Mouse (Mus musculus) left cerebral cortex, adult 2 months (tissue): ENCODE measurements around the gene Smco4. TPM values are rescaled to one million over a fixed set of nuclear protein-coding genes. Genes with fewer than 3 reads are reported as not detected.

Source experiments
- DNase-seq, 2 experiments: peaks; one replicate each; pipeline ENCODE4 v3.0.0; 2021 to 2022; ENCODE audit warnings: low spot score in 2 of 2, mixed read lengths in 1 of 2; ENCODE audit errors: extremely low spot score in 1 of 2
- H3K27ac ChIP-seq: fragments of 200-600 bp; 2 replicates; pipeline ENCODE4 v1.8.1; 2022
- H3K4me3 ChIP-seq: fragments of 200-600 bp; 2 replicates; pipeline ENCODE4 v1.8.1; 2022
- CTCF ChIP-seq: fragments of 200-600 bp; IDR thresholded peaks from 2 replicates; pipeline ENCODE4 v1.8.1; 2022; ENCODE audit warnings: antibody characterized with exemption, mild to moderate bottlenecking, moderate library complexity
- intact Hi-C: fragments of 180-260 bp; cut with DNase I; formaldehyde crosslinking; loops from one replicate; pipeline ENCODE4 v1.15.1; 2025
- total RNA-seq, 2 experiments: library from RNA; stranded (reverse); gene quantifications; 2 replicates each; pipeline ENCODE4 v1.2.3; 2021

Smco4 gene
- total RNA-seq, 2 experiments from 2014 or later, result 3.0 to 4.4 TPM

- TF ChIP-seq CTCF, result no peak
Measured at GRCm38 (mm10) chr9:15509363-15509762, 16.1 kb downstream of the Smco4 start.

DNA sequence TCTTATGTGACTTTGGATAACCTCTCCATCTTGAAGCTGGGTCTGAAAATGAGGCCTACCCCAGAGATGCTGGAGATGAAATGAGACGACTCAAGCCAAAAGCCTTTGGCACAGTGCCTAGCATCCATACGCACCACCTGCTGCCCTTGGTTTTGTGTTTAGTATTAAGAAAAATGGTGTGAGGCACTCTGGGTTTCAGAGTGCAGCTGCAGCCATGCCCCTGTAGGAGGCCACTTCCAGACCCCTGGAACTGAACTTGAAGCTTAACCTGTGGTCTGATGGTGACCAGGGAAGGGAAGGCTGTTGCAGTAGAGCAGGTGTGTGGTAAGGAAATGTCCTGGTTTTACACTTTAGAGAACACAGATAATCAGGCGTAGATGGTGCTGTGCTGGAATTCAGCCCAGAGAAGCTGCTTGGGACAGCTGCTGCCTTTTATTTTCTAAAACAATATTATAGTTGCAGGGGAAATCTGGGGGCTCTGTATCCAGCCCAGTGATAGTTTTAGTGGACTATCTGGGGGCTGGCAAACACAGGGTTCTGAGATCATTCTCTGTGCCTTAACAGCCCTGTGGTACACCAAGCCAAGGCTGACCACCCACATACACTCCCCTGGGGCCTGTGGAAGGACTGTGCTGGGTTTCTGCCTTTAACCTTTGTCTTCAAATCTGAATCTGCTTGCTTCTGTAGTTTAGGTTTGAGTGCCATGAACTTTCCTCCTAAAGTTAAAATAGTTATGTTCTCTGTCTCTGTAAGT is 17.5 kb downstream of the Smco4 start:
- H3K27ac ChIP-seq, result no peak overlapping the region
- intact Hi-C loops, result no loop called here
- TF ChIP-seq CTCF, result no peak
- no peak overlapping the region for H3K4me3 ChIP-seq
- no peak for DNase-seq

More at GRCm38 (mm10) chr9:15509363-15509762, 16.1 kb downstream of the Smco4 start:
- intact Hi-C loops, result no loop called here
- H3K27ac ChIP-seq, result no peak overlapping the region
- DNase-seq, result no peak
- no peak overlapping the region for H3K4me3 ChIP-seq

GRCm38 (mm10) chr9:15512918-15513317 is 19.7 kb downstream of the Smco4 start:
- Histone ChIP-seq H3K27ac (no peak overlapping the region), H3K4me3 (no peak overlapping the region)
- intact Hi-C loops, result no loop called here
- no peak for DNase-seq
- TF ChIP-seq CTCF, result no peak

DNA sequence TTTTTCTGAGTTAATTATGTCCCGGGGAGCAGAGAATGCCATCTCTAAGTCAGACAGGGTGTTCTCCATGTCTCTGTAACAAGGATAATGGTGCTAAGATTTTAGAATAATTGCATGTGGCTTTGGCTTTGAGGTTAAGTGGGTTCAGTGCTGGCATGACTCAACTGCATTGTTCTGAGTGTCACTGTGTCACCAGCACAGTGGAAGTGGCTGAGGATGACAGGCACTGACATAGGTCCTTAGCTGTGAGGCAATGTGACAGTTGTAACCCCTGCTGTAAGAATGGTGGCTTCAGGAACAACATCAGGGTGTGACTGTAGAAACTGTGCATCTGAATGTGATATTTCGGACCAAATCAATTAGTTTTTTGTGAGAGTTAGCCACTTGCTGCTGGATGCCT is 22.8 kb downstream of the Smco4 start:
- no peak for TF ChIP-seq CTCF
- no peak for DNase-seq
- intact Hi-C loops, result no loop called here
- H3K4me3 ChIP-seq, result no peak overlapping the region
- no peak overlapping the region for H3K27ac ChIP-seq

DNA sequence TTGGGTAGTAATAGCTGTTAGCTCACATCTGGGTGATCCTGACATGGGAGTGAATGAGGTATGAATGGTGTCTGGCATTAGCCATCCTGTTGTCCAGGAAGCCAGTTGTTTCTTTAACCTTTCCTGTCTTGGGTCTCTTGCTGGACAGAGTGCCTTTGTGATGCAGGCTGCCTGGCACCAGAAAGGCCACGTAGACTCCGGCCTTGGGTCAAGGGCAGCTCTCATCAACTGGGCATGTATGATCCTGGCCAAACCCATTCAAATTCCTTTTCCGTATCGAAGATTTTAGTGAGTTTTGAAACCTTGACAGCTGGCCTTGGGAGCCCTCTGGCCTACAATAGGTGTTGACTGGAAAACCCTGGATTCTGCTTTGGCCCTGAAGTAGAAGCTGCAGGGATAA is 24.7 kb downstream of the Smco4 start:
- TF ChIP-seq CTCF, result no peak
- DNase-seq, result no peak
- Histone ChIP-seq H3K4me3 (no peak overlapping the region), H3K27ac (no peak overlapping the region)
- intact Hi-C loops, result no loop called here

DNA sequence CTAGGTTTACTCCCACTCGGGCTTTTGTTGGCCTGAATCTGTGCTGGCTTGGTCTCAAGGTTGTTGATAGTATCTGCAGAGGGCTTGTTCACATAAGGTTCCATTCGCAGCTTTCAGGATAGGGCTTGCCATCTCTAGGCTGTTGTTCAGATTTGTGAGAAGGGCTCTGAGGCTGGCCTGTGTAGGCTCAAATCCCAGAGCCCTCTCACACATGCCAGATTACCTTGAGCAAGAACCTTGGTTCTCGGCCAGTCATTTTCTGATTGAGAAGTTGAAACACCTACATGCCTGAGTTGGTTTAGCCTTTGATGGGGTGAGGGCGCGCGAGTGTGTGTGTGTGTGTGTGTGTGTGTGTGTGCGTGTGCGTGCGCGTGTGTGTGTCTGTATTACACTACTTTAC is 29.1 kb downstream of the Smco4 start:
- intact Hi-C loops, result no loop called here
- Histone ChIP-seq H3K4me3 (no peak overlapping the region), H3K27ac (no peak overlapping the region)
- no peak for TF ChIP-seq CTCF
- no peak for DNase-seq

GRCm38 (mm10) chr9:15522887-15523286 is 29.7 kb downstream of the Smco4 start:
- Histone ChIP-seq H3K4me3 (no peak overlapping the region), H3K27ac (no peak overlapping the region)
- intact Hi-C loops, result no loop called here
- TF ChIP-seq CTCF, result no peak
- no peak for DNase-seq

DNA sequence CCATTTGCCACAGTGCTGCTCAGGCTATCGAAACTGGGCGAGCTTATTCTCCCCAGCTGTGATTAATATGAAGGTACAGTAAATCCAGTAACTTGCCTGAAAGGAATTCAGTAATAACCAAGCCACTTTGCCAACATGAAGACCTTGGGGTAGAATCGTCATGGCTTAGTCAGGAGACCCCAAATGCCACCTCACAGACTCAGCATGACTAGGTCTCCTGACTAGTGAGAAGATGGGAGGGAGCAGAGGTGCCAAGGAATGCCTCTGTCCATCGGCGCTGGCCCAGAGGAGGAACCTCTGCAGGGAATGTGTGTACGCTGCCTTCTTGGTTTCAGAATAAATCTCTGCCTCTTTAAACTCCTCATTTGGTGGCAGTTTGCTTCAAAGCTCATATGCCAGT is 30.4 kb downstream of the Smco4 start:
- DNase-seq, result no peak
- H3K27ac ChIP-seq, result no peak overlapping the region
- intact Hi-C loops, result no loop called here
- no peak for TF ChIP-seq CTCF
- no peak overlapping the region for H3K4me3 ChIP-seq

DNA sequence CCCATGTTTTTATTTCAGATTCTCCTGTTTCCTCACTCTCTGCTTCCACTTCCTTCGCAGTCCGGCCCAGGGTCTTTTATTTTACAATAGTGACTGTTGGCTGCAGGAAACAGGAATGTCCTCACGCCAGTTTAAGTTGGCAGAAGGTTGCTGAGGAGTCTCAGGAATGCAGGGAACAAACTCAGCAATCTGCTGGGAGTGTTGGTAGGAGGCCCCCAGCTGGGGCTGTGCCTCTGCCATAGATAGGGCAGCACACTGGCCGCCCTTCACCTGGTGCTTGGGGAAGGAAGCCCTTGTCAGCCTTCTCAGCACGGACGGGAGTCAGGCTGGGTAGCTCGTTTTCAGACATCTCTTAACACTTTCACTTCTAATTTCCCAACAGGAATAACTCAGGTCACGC is 32.0 kb downstream of the Smco4 start:
- no peak for TF ChIP-seq CTCF
- DNase-seq, result no peak
- intact Hi-C loops, result no loop called here
- Histone ChIP-seq H3K27ac (no peak overlapping the region), H3K4me3 (no peak overlapping the region)

GRCm38 (mm10) chr9:15526539-15526938 is 33.3 kb downstream of the Smco4 start:
- Histone ChIP-seq H3K4me3 (no peak overlapping the region), H3K27ac (no peak overlapping the region)
- DNase-seq, result no peak
- intact Hi-C loops, result no loop called here
- TF ChIP-seq CTCF, result no peak

- intact Hi-C loops, result no loop called here
- Histone ChIP-seq H3K4me3 (no peak overlapping the region), H3K27ac (no peak overlapping the region)
- no peak for DNase-seq
- no peak for TF ChIP-seq CTCF
Measured at GRCm38 (mm10) chr9:15527846-15528245, 34.6 kb downstream of the Smco4 start.

DNA sequence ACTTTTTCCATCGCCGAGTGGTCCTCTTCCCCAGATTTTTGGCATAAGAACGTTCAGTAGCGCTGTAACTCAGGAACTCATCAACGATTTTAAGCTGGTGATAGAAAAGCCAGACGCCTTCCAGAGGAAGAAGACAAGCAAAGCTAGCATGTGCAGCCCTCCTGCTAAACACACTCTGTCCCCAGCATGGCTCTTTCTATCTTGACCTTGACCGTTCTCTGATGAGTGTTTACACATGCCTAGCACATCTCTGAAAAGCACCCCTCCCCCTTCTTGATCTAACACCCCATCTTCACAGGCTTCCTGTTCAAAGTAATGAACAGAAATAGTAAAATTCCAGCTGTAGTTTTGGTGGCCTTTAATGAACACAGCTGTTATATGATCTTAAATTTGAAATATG is 35.1 kb downstream of the Smco4 start:
- intact Hi-C loops, result no loop called here
- no peak overlapping the region for H3K27ac ChIP-seq

DNA sequence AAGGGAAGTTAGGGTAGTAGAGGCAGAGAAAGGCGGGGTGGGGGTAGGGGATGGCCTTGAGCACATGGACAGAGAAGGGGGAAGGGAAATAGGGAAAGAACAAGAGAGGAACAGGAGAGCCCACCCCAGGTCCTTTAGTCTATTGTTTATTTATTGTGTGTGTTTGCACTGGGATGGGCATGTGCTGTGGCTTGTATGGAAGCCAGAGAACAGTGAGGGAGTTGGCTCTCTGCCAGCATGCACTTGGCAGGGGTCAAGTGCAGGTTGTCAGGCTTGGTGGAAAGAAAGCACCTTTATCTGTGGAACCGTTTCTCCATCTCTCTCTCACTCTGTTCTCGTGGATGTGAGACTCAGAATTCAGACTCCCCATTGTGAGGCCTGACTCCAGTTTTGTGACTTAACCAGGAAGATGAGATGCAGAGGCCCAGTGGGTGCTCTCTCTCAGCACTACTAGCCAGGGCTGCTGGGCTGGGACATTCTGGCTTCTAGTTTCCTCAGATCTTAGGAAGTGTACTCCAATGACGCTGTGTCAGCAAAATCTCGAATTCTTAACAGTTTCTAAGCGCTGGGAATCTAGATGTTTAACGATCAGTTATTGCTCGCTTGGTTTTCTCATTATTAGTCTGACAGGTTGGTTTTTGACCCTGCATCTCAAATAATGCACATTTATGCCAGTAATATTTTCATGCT is 36.2 kb downstream of the Smco4 start:
- Histone ChIP-seq H3K27ac (no peak overlapping the region), H3K4me3 (no peak overlapping the region)
- DNase-seq, result no peak
- no peak for TF ChIP-seq CTCF
- intact Hi-C loops, result no loop called here

More for the DNA sequence above, 35.1 kb downstream of the Smco4 start:
- H3K4me3 ChIP-seq, result no peak overlapping the region
- TF ChIP-seq CTCF, result no peak
- DNase-seq, result no peak
